Mouse (Mus musculus) cortical plate, adult 2 months (tissue): ENCODE results near the gene Atad5. TPM values are rescaled to one million over a fixed set of nuclear protein-coding genes. Genes with fewer than 3 reads are reported as not detected.

Experiments used
- H3K27ac ChIP-seq: fragments of 200-500 bp; 2 replicates; pipeline ENCODE4 v1.5.1; 2012; ENCODE audit warnings: low read length, control low read depth, inconsistent platforms; ENCODE audit not compliant: insufficient read depth
- H3K4me1 ChIP-seq: fragments of 200-500 bp; 2 replicates; pipeline ENCODE4 v1.6.1; 2011; ENCODE audit warnings: low read length; ENCODE audit not compliant: control insufficient read depth, insufficient read depth
- H3K4me3 ChIP-seq: fragments of 200-500 bp; 2 replicates; pipeline ENCODE4 v1.5.1; 2011; ENCODE audit warnings: mild to moderate bottlenecking, low read length, control low read depth; ENCODE audit not compliant: insufficient read depth
- CTCF ChIP-seq: fragments of 200-500 bp; IDR thresholded peaks from 2 replicates; pipeline ENCODE4 v1.5.1; 2011; ENCODE audit warnings: mild to moderate bottlenecking, control low read depth, low read length; ENCODE audit not compliant: insufficient read depth; ENCODE audit errors: extremely low read depth
- POLR2A ChIP-seq: fragments of 200-500 bp; IDR thresholded peaks from 2 replicates; pipeline ENCODE4 v1.6.1; 2011; ENCODE audit warnings: mild to moderate bottlenecking, low read length, control low read depth; ENCODE audit not compliant: insufficient read depth; ENCODE audit errors: extremely low read depth
- polyA plus RNA-seq: library from polyadenylated mRNA; depleted of rRNA; stranded (reverse); fragments of >200 nt; gene quantifications from 2 replicates; pipeline ENCODE4 v1.2.3, GENCODE M21; 2012

The Atad5 gene
- polyA plus RNA-seq, 1 experiment: 2.9 TPM

GRCm38 (mm10) chr11:80116411-80116810 is 27.2 kb downstream of the Atad5 start:
- H3K4me3 ChIP-seq: no peak overlapping the region
- no peak for TF ChIP-seq CTCF
- no peak for TF ChIP-seq POLR2A
- no peaks in the 10 kb centered on the region for H3K4me1 ChIP-seq
- H3K27ac ChIP-seq: no peak overlapping the region

- H3K4me3 ChIP-seq: no peak overlapping the region
- H3K27ac ChIP-seq: no peak overlapping the region
- H3K4me1 ChIP-seq: no peaks in the 10 kb centered on the region
- no peak for TF ChIP-seq CTCF
- no peak for TF ChIP-seq POLR2A
Measured at GRCm38 (mm10) chr11:80132050-80132449, 42.9 kb downstream of the Atad5 start.

- Histone ChIP-seq H3K27ac (no peak overlapping the region), H3K4me1 (no peaks in the 10 kb centered on the region), H3K4me3 (no peak overlapping the region)
- TF ChIP-seq CTCF: no peak
Measured at GRCm38 (mm10) chr11:80134744-80135143, 45.5 kb downstream of the Atad5 start.

DNA sequence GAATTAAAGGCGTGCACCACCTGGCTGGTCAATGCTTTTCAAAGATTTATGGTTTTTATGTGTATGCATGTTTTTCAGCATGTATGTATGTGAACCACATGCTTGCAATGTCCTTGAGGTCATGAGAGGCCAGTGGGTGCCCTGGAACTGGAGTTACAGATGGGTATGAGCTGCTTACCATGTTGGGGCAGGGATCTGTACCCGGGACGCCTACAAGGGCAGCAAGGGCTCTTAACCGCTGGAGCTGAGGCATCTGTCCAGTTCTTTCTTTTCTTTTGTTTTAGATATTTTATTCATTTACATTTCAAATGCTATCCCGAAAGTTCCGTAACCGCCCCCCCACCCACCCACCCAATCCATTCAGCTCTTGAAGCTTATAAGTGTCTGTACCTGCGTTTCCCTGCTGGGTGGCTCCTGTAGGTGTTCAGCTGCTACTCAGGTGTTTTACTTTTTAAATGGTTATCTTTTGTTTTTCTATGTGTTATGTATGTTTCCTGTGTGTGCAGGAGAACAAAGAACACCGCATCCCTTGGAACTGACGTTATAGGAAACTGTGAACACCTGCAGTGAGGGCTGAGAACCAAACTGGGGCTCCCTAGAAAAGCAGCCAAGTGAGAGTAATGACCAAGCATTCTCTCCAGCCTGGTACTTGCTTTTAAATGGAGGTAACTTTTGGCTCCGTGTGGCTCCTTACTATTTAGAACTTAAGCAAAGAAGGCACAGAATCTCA is 46.9 kb downstream of the Atad5 start:
- H3K27ac ChIP-seq: no peak overlapping the region

DNA sequence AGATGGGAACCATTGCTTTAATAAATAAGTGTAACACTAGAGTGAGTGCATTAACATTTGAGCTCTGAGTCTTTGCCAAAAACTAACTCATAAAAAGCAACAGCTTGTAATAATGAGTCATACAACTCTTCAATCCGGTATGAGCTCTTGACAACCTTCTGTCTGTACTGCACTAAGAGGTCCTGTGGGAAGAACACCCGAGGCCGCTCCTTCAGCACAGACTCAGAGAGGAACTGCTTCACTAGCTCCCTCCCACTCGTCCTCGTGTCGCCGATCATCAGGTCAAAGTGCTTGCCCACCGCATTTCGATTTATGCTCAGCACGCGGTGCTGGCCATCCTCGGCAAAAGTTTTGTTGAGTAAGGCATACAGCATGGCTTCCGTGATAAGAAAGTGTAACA is 47.6 kb downstream of the Atad5 start:
- TF ChIP-seq POLR2A (no peak), CTCF (no peak)
- Histone ChIP-seq H3K27ac (no peak overlapping the region), H3K4me3 (no peak overlapping the region), H3K4me1 (0 out of 2 replicates have a peak, but pooled peaks cover 2% of the 10 kb centered on the region)

More for the DNA sequence above, 46.9 kb downstream of the Atad5 start:
- no peak overlapping the region for H3K4me3 ChIP-seq
- 0 out of 2 replicates have a peak, but pooled peaks cover 2% of the 10 kb centered on the region for H3K4me1 ChIP-seq
- no peak for TF ChIP-seq POLR2A
- TF ChIP-seq CTCF: no peak

GRCm38 (mm10) chr11:80137773-80138172 is 48.6 kb downstream of the Atad5 start:
- Histone ChIP-seq H3K4me3 (no peak overlapping the region), H3K27ac (no peak overlapping the region), H3K4me1 (0 out of 2 replicates have a peak, but pooled peaks cover 2% of the 10 kb centered on the region)
- TF ChIP-seq CTCF (no peak), POLR2A (no peak)

GRCm38 (mm10) chr11:80141825-80142521 is 52.8 kb downstream of the Atad5 start, which contains the start of gene Tefm:
TSS of gene Tefm (minus strand) at chr11:80142175.
- Histone ChIP-seq H3K27ac (peak within 1 kb of the TSS; percentile 72), H3K4me1 (0 out of 2 replicates have a peak, but pooled peaks cover 2% of the 10 kb centered on the region), H3K4me3 (peak within 1 kb of the TSS; percentile 69)
- TF ChIP-seq CTCF (no peak), POLR2A (peak; percentile 97)

GRCm38 (mm10) chr11:80142872-80143271 is 53.7 kb downstream of the Atad5 start:
- H3K4me1 ChIP-seq: 0 out of 2 replicates have a peak, but pooled peaks cover 2% of the 10 kb centered on the region
- TF ChIP-seq POLR2A (no peak), CTCF (no peak)
- peak overlapping the region; percentile 69; the same call in 1 of the 2 replicates for H3K4me3 ChIP-seq
- no peak overlapping the region for H3K27ac ChIP-seq

DNA sequence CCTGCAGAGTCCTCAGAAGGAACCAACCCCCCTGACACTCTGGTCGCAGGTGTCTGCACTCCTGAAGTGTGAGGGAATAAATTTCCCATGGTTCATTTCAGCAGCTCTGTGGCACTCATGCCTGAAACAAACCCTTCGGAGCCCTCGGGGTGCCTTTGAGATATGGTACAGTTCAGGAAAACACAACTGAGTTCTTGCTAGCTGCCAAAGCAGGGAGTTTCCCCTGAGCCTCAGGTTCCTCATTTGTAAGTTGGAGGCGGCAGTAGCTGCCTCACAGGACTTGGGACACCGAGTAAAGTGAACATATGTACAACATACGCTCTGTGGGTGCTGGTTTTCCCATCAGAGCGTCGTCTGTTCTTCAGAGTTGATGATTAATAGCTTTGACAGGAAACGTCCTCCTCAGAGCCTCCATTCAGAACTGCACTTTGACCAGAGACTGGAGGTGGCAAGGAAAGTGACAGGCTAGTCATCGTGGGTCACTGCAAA is 56.6 kb downstream of the Atad5 start:
- peak overlapping the region; percentile 55; the same call in 1 of the 2 replicates for H3K27ac ChIP-seq
- H3K4me1 ChIP-seq: 0 out of 2 replicates have a peak, but pooled peaks cover 2% of the 10 kb centered on the region
- TF ChIP-seq CTCF: no peak
- no peak overlapping the region for H3K4me3 ChIP-seq
